Comparison of ENCODE assay signal across 9 mouse cellular contexts in genomic region chr12:73416367-73416897, GRCm38 (mm10).
DNase-seq lines count a peak whose midpoint lies in the region; ATAC-seq lines count a peak whose summit lies in the region.
"Had no signal": no experiment of that assay in that cellular context is flagged by ENCODE, and none has a peak within 500 bp of the region (broad histone marks: within the 10 kb centered on the region; RNA-seq: fewer than 3 reads in every experiment).

No protein-coding gene starts in this region.

- ATAC-seq in neural tube, embryonic 12.5 days (ENCODE audit: low FRiP score, low read depth) = peak; percentile 72
- ATAC-seq in hindbrain, embryonic 14.5 days (ENCODE audit: low FRiP score) = peak; percentile 72; the same call in 1 of the 2 replicates
- ATAC-seq in neural tube, embryonic 15.5 days (ENCODE audit: low FRiP score) = peak; percentile 63; the same call in 1 of the 2 replicates
- no peak for ATAC-seq in heart, embryonic 11.5 days (replicated peaks; ENCODE audit: insufficient number of reproducible peaks, low FRiP score, low TSS enrichment)

- no peak for DNase-seq in neural tube, embryonic 10.5 days (ENCODE audit: extremely low spot score, low spot score)
- peak; percentile 58 for DNase-seq in embryo, embryonic 10.5 days (ENCODE audit: low spot score)
- DNase-seq in hindbrain, embryonic 14.5 days (ENCODE audit: low spot score) = peak; percentile 45
- DNase-seq in lung, postnatal 10 days = no peak
- DNase-seq: heart, postnatal 10 days had no signal

- no peaks in the 10 kb centered on the region for H3K9me3 ChIP-seq in neural tube, embryonic 12.5 days
- no peaks in the 10 kb centered on the region for H3K9me3 ChIP-seq in hindbrain, embryonic 14.5 days (ENCODE audit: control insufficient read depth, low read length)
- H3K9me3 ChIP-seq in neural tube, embryonic 15.5 days (replicated peaks) = no peaks in the 10 kb centered on the region
- H3K9me3 ChIP-seq in heart, embryonic 11.5 days (replicated peaks; ENCODE audit: control insufficient read depth, low read length) = no peaks in the 10 kb centered on the region
- H3K9me3 ChIP-seq: stomach, embryonic 15.5 days had no signal

- H3K4me1 ChIP-seq in neural tube, embryonic 12.5 days = peaks cover 15% of the 10 kb centered on the region
- peaks cover 14% of the 10 kb centered on the region; the same call in 1 of the 2 replicates for H3K4me1 ChIP-seq in hindbrain, embryonic 14.5 days (replicated peaks; ENCODE audit: control insufficient read depth, insufficient read depth, low read length)
- peaks cover 22% of the 10 kb centered on the region for H3K4me1 ChIP-seq in neural tube, embryonic 15.5 days
- H3K4me1 ChIP-seq in heart, embryonic 11.5 days (ENCODE audit: control insufficient read depth, insufficient read depth, low read length) = no peaks in the 10 kb centered on the region

- H3K27ac ChIP-seq in neural tube, embryonic 12.5 days = no peak overlapping the region
- H3K27ac ChIP-seq in hindbrain, embryonic 14.5 days = no peak overlapping the region
- no peak overlapping the region for H3K27ac ChIP-seq in neural tube, embryonic 15.5 days (replicated peaks)
- no peak overlapping the region for H3K27ac ChIP-seq in heart, embryonic 11.5 days (ENCODE audit: low read depth, low read length)
- H3K27ac ChIP-seq: stomach, embryonic 15.5 days had no signal

- H3K4me3 ChIP-seq in neural tube, embryonic 12.5 days = no peak overlapping the region
- no peak overlapping the region for H3K4me3 ChIP-seq in hindbrain, embryonic 14.5 days (replicated peaks; ENCODE audit: low read length)
- H3K4me3 ChIP-seq in neural tube, embryonic 15.5 days (replicated peaks) = no peak overlapping the region
- H3K4me3 ChIP-seq in heart, embryonic 11.5 days (ENCODE audit: low read depth, low read length) = no peak overlapping the region
- H3K4me3 ChIP-seq: stomach, embryonic 15.5 days had no signal

- H3K4me2 ChIP-seq in neural tube, embryonic 12.5 days (replicated peaks) = no peak overlapping the region
- no peak overlapping the region for H3K4me2 ChIP-seq in hindbrain, embryonic 14.5 days (replicated peaks)
- no peak overlapping the region for H3K4me2 ChIP-seq in neural tube, embryonic 15.5 days
- H3K4me2 ChIP-seq in heart, embryonic 11.5 days = no peak overlapping the region
- H3K4me2 ChIP-seq: stomach, embryonic 15.5 days had no signal

- no peaks in the 10 kb centered on the region for H3K36me3 ChIP-seq in neural tube, embryonic 12.5 days
- H3K36me3 ChIP-seq in hindbrain, embryonic 14.5 days (replicated peaks; ENCODE audit: control insufficient read depth, insufficient read depth) = no peaks in the 10 kb centered on the region
- no peaks in the 10 kb centered on the region for H3K36me3 ChIP-seq in neural tube, embryonic 15.5 days
- H3K36me3 ChIP-seq in heart, embryonic 11.5 days (ENCODE audit: control insufficient read depth, insufficient read depth, low read length) = no peaks in the 10 kb centered on the region
- H3K36me3 ChIP-seq: stomach, embryonic 15.5 days had no signal

- WGBS in neural tube, embryonic 12.5 days = 42% methylated on average over 16 of the region's 16 CpGs
- 42% methylated on average over 16 of the region's 16 CpGs for WGBS in hindbrain, embryonic 14.5 days
- 37% methylated on average over 16 of the region's 16 CpGs for WGBS in neural tube, embryonic 15.5 days
- 63% methylated on average over 16 of the region's 16 CpGs for WGBS in heart, embryonic 11.5 days (ENCODE audit: insufficient replicate concordance)

- no peaks in the 10 kb centered on the region for H3K27me3 ChIP-seq in neural tube, embryonic 12.5 days (replicated peaks)
- no peaks in the 10 kb centered on the region for H3K27me3 ChIP-seq in hindbrain, embryonic 14.5 days (ENCODE audit: control insufficient read depth, insufficient read depth, low read length)
- no peaks in the 10 kb centered on the region for H3K27me3 ChIP-seq in neural tube, embryonic 15.5 days (replicated peaks)
- H3K27me3 ChIP-seq in heart, embryonic 11.5 days (ENCODE audit: control insufficient read depth, insufficient read depth, low read length) = no peaks in the 10 kb centered on the region
- H3K27me3 ChIP-seq: stomach, embryonic 15.5 days had no signal

- H3K9ac ChIP-seq in neural tube, embryonic 12.5 days = no peak overlapping the region
- H3K9ac ChIP-seq in hindbrain, embryonic 14.5 days = no peak overlapping the region
- no peak overlapping the region for H3K9ac ChIP-seq in neural tube, embryonic 15.5 days (replicated peaks)
- no peak overlapping the region for H3K9ac ChIP-seq in heart, embryonic 11.5 days (ENCODE audit: low read depth, low read length)
- H3K9ac ChIP-seq: stomach, embryonic 15.5 days had no signal

Comparison
In these comparisons a context has a peak if more than half of its experiments do, and no peak if none do; other contexts are left out.
1. DNase-seq: peak in embryo, embryonic 10.5 days (single experiment) and hindbrain, embryonic 14.5 days (single experiment); none in neural tube, embryonic 10.5 days (single experiment) and lung, postnatal 10 days (single experiment).